Mouse (Mus musculus): ENCODE measurements around the gene Cyb5b. TPM values are rescaled to one million over a fixed set of nuclear protein-coding genes. Genes with fewer than 3 reads are reported as not detected.

The Cyb5b gene
- polyA plus RNA-seq, 1 experiment from 2014 or later = 120 TPM

GRCm38 (mm10) chr8:107114150-107115007 lies 36.1 kb upstream of the Cyb5b start:
- no peaks in the 10 kb centered on the region for H3K4me1 ChIP-seq (ENCODE audit: control insufficient read depth, insufficient read depth, low read length)
- no peaks in the 10 kb centered on the region for H3K27me3 ChIP-seq (ENCODE audit: control insufficient read depth, insufficient read depth, low read depth, low read length)
- H3K9me3 ChIP-seq (replicated peaks; ENCODE audit: control insufficient read depth, low read length, poor library complexity, severe bottlenecking) = no peaks in the 10 kb centered on the region
- no peak for ATAC-seq
- no peak overlapping the region for H3K9ac ChIP-seq (ENCODE audit: low read depth, low read length)
- 53% methylated on average over 19 of the region's 19 CpGs for WGBS
- no peaks in the 10 kb centered on the region for H3K36me3 ChIP-seq (ENCODE audit: control insufficient read depth, insufficient read depth, low read length)
- H3K4me2 ChIP-seq (ENCODE audit: low read length) = 0 out of 2 replicates have a peak overlapping the region, but pooled peaks have one; percentile 12
- H3K27ac ChIP-seq (ENCODE audit: low read length) = no peak overlapping the region
- no peak overlapping the region for H3K4me3 ChIP-seq (ENCODE audit: low read depth, low read length)

GRCm38 (mm10) chr8:107115008-107115320 lies 35.5 kb upstream of the Cyb5b start:
- no peaks in the 10 kb centered on the region for H3K4me1 ChIP-seq (ENCODE audit: control insufficient read depth, insufficient read depth, low read length)
- H3K4me2 ChIP-seq (ENCODE audit: low read length) = no peak overlapping the region
- H3K27me3 ChIP-seq (ENCODE audit: control insufficient read depth, insufficient read depth, low read depth, low read length) = no peaks in the 10 kb centered on the region
- H3K36me3 ChIP-seq (ENCODE audit: control insufficient read depth, insufficient read depth, low read length) = no peaks in the 10 kb centered on the region
- 83% methylated on average over 10 of the region's 10 CpGs for WGBS
- H3K27ac ChIP-seq (ENCODE audit: low read length) = no peak overlapping the region
- H3K9me3 ChIP-seq (replicated peaks; ENCODE audit: control insufficient read depth, low read length, poor library complexity, severe bottlenecking) = no peaks in the 10 kb centered on the region
- ATAC-seq = no peak
- H3K9ac ChIP-seq (ENCODE audit: low read depth, low read length) = no peak overlapping the region
- H3K4me3 ChIP-seq (ENCODE audit: low read depth, low read length) = no peak overlapping the region

- Histone ChIP-seq H3K27me3 (ENCODE audit: control insufficient read depth, insufficient read depth, low read depth, low read length) (no peaks in the 10 kb centered on the region), H3K4me2 (ENCODE audit: low read length) (no peak overlapping the region), H3K36me3 (ENCODE audit: control insufficient read depth, insufficient read depth, low read length) (no peaks in the 10 kb centered on the region), H3K4me1 (ENCODE audit: control insufficient read depth, insufficient read depth, low read length) (no peaks in the 10 kb centered on the region), H3K9ac (ENCODE audit: low read depth, low read length) (peak overlapping the region; percentile 20; the same call in 1 of the 2 replicates), H3K9me3 (replicated peaks; ENCODE audit: control insufficient read depth, low read length, poor library complexity, severe bottlenecking) (no peaks in the 10 kb centered on the region), H3K27ac (ENCODE audit: low read length) (no peak overlapping the region), H3K4me3 (ENCODE audit: low read depth, low read length) (no peak overlapping the region)
- no peak for ATAC-seq
- WGBS = 12% methylated on average over 11 of the region's 11 CpGs
Observed at GRCm38 (mm10) chr8:107116023-107116422, 34.4 kb upstream of the Cyb5b start.

- no peak for ATAC-seq
- no peaks in the 10 kb centered on the region for H3K27me3 ChIP-seq (ENCODE audit: control insufficient read depth, insufficient read depth, low read depth, low read length)
- H3K27ac ChIP-seq (ENCODE audit: low read length) = no peak overlapping the region
- H3K36me3 ChIP-seq (ENCODE audit: control insufficient read depth, insufficient read depth, low read length) = no peaks in the 10 kb centered on the region
- no peaks in the 10 kb centered on the region for H3K4me1 ChIP-seq (ENCODE audit: control insufficient read depth, insufficient read depth, low read length)
- H3K9me3 ChIP-seq (replicated peaks; ENCODE audit: control insufficient read depth, low read length, poor library complexity, severe bottlenecking) = no peaks in the 10 kb centered on the region
- no peak overlapping the region for H3K4me3 ChIP-seq (ENCODE audit: low read depth, low read length)
- no peak overlapping the region for H3K9ac ChIP-seq (ENCODE audit: low read depth, low read length)
- H3K4me2 ChIP-seq (ENCODE audit: low read length) = no peak overlapping the region
- WGBS = 57% methylated on average over 2 of the region's 2 CpGs
Observed at GRCm38 (mm10) chr8:107117019-107117418, 33.4 kb upstream of the Cyb5b start.

- Histone ChIP-seq H3K9me3 (replicated peaks; ENCODE audit: control insufficient read depth, low read length, poor library complexity, severe bottlenecking) (no peaks in the 10 kb centered on the region), H3K4me3 (ENCODE audit: low read depth, low read length) (no peak overlapping the region)
Observed at GRCm38 (mm10) chr8:107118803-107119233, 31.6 kb upstream of the Cyb5b start.

GRCm38 (mm10) chr8:107119412-107119811 lies 31.0 kb upstream of the Cyb5b start:
- H3K27ac ChIP-seq (ENCODE audit: low read length) = no peak overlapping the region
- no peaks in the 10 kb centered on the region for H3K27me3 ChIP-seq (ENCODE audit: control insufficient read depth, insufficient read depth, low read depth, low read length)
- no peak overlapping the region for H3K9ac ChIP-seq (ENCODE audit: low read depth, low read length)
- H3K4me2 ChIP-seq (ENCODE audit: low read length) = no peak overlapping the region
- H3K4me1 ChIP-seq (ENCODE audit: control insufficient read depth, insufficient read depth, low read length) = no peaks in the 10 kb centered on the region
- no peaks in the 10 kb centered on the region for H3K36me3 ChIP-seq (ENCODE audit: control insufficient read depth, insufficient read depth, low read length)
- no peak for ATAC-seq
- 76% methylated on average over 9 of the region's 9 CpGs for WGBS
- no peak overlapping the region for H3K4me3 ChIP-seq (ENCODE audit: low read depth, low read length)
- H3K9me3 ChIP-seq (replicated peaks; ENCODE audit: control insufficient read depth, low read length, poor library complexity, severe bottlenecking) = no peaks in the 10 kb centered on the region

More at GRCm38 (mm10) chr8:107118803-107119233, 31.6 kb upstream of the Cyb5b start:
- Histone ChIP-seq H3K27me3 (ENCODE audit: control insufficient read depth, insufficient read depth, low read depth, low read length) (no peaks in the 10 kb centered on the region), H3K4me2 (ENCODE audit: low read length) (no peak overlapping the region), H3K36me3 (ENCODE audit: control insufficient read depth, insufficient read depth, low read length) (no peaks in the 10 kb centered on the region), H3K27ac (ENCODE audit: low read length) (no peak overlapping the region), H3K4me1 (ENCODE audit: control insufficient read depth, insufficient read depth, low read length) (no peaks in the 10 kb centered on the region), H3K9ac (ENCODE audit: low read depth, low read length) (no peak overlapping the region)
- no peak for ATAC-seq
- WGBS = 67% methylated on average over 7 of the region's 7 CpGs

DNA sequence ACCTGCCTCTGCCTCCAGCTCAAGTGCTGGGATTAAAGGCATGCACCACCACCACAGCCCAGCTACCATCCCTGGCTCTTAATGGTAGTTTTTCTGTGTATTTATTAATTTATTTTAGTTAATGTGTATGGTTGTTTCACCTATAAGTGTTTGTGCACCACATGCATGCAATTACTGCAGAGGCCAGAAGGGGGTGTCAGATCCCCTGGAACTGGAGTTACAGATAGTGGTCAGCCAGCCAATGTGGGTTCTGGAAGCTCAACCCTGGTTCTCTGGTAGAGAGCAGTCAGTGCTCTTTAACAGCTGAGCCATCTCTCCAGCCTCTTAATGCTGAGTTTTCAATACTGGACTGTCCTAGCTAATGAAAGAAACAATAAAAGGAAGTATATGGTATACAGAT lies 29.6 kb upstream of the Cyb5b start:
- no peaks in the 10 kb centered on the region for H3K4me1 ChIP-seq (ENCODE audit: control insufficient read depth, insufficient read depth, low read length)
- H3K36me3 ChIP-seq (ENCODE audit: control insufficient read depth, insufficient read depth, low read length) = no peaks in the 10 kb centered on the region
- no peaks in the 10 kb centered on the region for H3K27me3 ChIP-seq (ENCODE audit: control insufficient read depth, insufficient read depth, low read depth, low read length)
- H3K27ac ChIP-seq (ENCODE audit: low read length) = no peak overlapping the region
- ATAC-seq = no peak
- no peak overlapping the region for H3K9ac ChIP-seq (ENCODE audit: low read depth, low read length)
- no peaks in the 10 kb centered on the region for H3K9me3 ChIP-seq (replicated peaks; ENCODE audit: control insufficient read depth, low read length, poor library complexity, severe bottlenecking)
- H3K4me3 ChIP-seq (ENCODE audit: low read depth, low read length) = no peak overlapping the region
- no peak overlapping the region for H3K4me2 ChIP-seq (ENCODE audit: low read length)

DNA sequence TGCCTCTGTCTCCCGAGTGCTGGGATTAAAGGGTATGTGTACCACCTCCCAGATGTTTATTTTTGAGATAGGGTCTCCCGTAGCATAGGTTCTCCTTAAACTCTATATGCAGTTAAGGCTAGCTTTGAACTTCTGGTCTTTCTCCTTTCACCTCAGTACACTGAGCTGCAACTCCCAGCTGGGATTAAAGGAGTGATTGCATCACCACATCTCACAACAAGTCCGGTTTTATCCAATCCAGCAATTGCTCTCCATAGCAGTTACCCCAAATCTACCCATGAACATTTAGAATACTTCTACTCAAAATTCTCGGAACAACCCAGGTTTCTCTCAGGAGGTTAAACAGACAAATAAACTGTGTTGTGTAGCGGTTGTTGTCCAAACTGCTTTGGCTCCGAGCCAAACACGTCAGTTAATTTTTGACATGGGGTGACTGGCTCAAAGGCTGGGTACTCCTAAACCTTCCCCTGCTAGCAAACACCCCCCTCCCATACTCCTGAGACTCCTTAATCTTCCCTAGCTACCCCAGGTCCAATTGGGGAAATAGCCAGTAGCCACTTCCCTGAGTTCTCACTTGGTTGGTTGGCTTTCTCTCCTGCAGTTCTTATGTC lies 28.7 kb upstream of the Cyb5b start:
- WGBS = 91% methylated on average over 7 of the region's 7 CpGs
- ATAC-seq = no peak
- Histone ChIP-seq H3K4me1 (ENCODE audit: control insufficient read depth, insufficient read depth, low read length) (no peaks in the 10 kb centered on the region), H3K4me3 (ENCODE audit: low read depth, low read length) (no peak overlapping the region), H3K4me2 (ENCODE audit: low read length) (no peak overlapping the region), H3K36me3 (ENCODE audit: control insufficient read depth, insufficient read depth, low read length) (no peaks in the 10 kb centered on the region), H3K9me3 (replicated peaks; ENCODE audit: control insufficient read depth, low read length, poor library complexity, severe bottlenecking) (no peaks in the 10 kb centered on the region), H3K9ac (ENCODE audit: low read depth, low read length) (no peak overlapping the region), H3K27ac (ENCODE audit: low read length) (no peak overlapping the region), H3K27me3 (ENCODE audit: control insufficient read depth, insufficient read depth, low read depth, low read length) (no peaks in the 10 kb centered on the region)

DNA sequence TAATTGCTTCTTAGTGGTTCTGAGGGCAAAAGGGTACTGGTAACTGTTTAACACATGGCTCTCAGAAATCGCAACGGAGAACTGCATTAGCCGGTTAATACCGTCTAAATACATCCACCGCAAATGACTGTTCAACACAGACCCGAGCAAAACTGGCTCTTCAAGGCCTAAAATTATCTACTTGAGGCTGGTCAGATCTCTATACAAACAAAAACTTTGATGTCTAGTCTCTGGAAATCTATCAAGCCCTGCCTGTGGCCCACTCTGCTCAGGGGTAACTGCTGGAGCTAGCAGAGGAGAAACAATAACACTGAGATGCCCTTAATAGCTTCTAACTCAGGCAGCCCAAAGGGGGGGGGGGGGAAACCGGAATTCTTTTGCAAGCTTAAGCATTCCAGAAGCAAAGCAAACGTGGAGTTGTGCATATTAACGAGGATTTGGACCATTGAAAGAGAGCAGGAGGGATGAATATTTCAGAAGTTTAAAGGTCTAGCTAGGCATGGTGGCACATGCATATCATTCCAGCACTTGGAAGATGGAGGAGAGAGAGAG lies 27.3 kb upstream of the Cyb5b start:
- Histone ChIP-seq H3K4me1 (ENCODE audit: control insufficient read depth, insufficient read depth, low read length) (no peaks in the 10 kb centered on the region), H3K9ac (ENCODE audit: low read depth, low read length) (no peak overlapping the region), H3K36me3 (ENCODE audit: control insufficient read depth, insufficient read depth, low read length) (no peaks in the 10 kb centered on the region), H3K27me3 (ENCODE audit: control insufficient read depth, insufficient read depth, low read depth, low read length) (no peaks in the 10 kb centered on the region), H3K9me3 (replicated peaks; ENCODE audit: control insufficient read depth, low read length, poor library complexity, severe bottlenecking) (no peaks in the 10 kb centered on the region), H3K4me3 (ENCODE audit: low read depth, low read length) (no peak overlapping the region), H3K4me2 (ENCODE audit: low read length) (no peak overlapping the region), H3K27ac (ENCODE audit: low read length) (no peak overlapping the region)
- 10% methylated on average over 9 of the region's 9 CpGs for WGBS
- ATAC-seq = no peak

All from midbrain, embryonic 16.5 days (tissue).